14 mouse cellular contexts compared by ENCODE assay signal in the genomic region with DNA sequence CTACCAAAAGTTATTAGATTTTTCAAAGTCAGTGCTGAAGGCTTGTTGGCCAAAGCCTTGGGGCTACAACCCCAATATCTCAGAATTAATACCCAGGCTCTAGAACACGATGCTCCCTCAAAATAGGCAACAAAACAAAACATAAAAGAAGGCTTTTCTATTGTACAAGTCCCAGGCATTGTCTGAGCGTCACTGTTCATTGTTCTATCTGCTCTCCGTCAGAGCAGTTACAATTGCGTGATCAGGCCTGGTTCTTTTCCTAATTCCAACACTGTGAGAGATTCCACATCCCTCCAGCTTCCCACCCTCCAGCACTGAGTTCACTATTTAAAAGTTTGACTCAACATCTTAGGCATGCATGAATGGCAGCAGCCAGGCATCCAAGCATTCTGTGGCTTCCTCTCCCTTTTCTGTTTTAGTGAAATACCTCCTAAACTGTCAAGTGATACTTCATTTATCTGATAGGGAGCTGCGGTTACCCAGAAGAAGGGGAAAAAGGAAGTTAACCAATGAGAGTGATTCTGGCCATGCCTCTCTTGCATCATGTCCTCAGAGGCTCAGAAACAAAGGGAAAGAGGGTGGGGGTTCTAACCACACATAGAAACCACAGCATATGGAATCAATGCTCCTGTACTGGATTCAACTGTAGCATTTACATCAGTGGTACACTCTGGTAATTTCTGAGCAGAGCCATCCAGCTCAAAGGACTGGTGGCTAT.
A peak's percentile ranks its signal among the peaks of the same experiment; 100 is the strongest.
DNase-seq lines count a peak whose midpoint lies in the region; TF ChIP-seq lines count a peak whose summit lies in the region.
"Had no signal": no experiment of that assay in that cellular context is flagged by ENCODE, and none has a peak within 500 bp of the region (broad histone marks: within the 10 kb centered on the region; RNA-seq: fewer than 3 reads in every experiment).

No protein-coding gene starts in this region.

- TF ChIP-seq RAD21 in CH12.LX (IDR thresholded peaks at IDR 0.05; ENCODE audit: low read depth, low read length) = no peak

- no peaks in the 10 kb centered on the region for H3K9me3 ChIP-seq in CH12.LX (replicated peaks; ENCODE audit: low read length)
- H3K9me3 ChIP-seq: intestine, embryonic 15.5 days had no signal

- in situ Hi-C loops in CH12.LX (cut with MboI; ENCODE audit: low pct_ligation_motif_present, low pct_unique_long_range_greater_than_20kb, low sequenced_read_pairs) = no loop called here

- TF ChIP-seq EP300 in CH12.LX (IDR thresholded peaks at IDR 0.05; ENCODE audit: low read length) = peak; percentile 53

- peak; percentile 47 for DNase-seq in left cerebral cortex, adult 11 months (ENCODE audit: low spot score)
- DNase-seq in left cerebral cortex, adult 18-20 months (ENCODE audit: low spot score in 2 of 2) = no peak
- DNase-seq in CH12.LX (ENCODE audit: extremely low read depth) = peak; percentile 61
- peak; percentile 85 for DNase-seq in brain, adult 2 months (ENCODE audit: low read depth, low spot score)
- peak; percentile 67 for DNase-seq in layer of hippocampus, adult 9-11 months
- no peak for DNase-seq in lung, postnatal 14 days
- no peak for DNase-seq in embryo, embryonic 10.5 days (ENCODE audit: low spot score)
- DNase-seq: cerebellum, postnatal 10 days; heart, postnatal 10 days; kidney, postnatal 10 days; lung, adult 18-20 months; right cerebral cortex, postnatal 14 days had no signal

- H3K4me2 ChIP-seq in CH12.LX (ENCODE audit: insufficient read depth, low read depth, poor library complexity, severe bottlenecking) = no peak overlapping the region
- H3K4me2 ChIP-seq: intestine, embryonic 15.5 days had no signal

- peak overlapping the region; percentile 35; the same call in 1 of the 2 replicates for H3K27ac ChIP-seq in CH12.LX (ENCODE audit: insufficient read depth, low read depth)
- H3K27ac ChIP-seq: intestine, embryonic 15.5 days had no signal

- H3K27me3 ChIP-seq in CH12.LX (replicated peaks) = no peaks in the 10 kb centered on the region
- H3K27me3 ChIP-seq: intestine, embryonic 15.5 days had no signal

- no peaks in the 10 kb centered on the region for H3K36me3 ChIP-seq in CH12.LX (replicated peaks in 1 of 2; ENCODE audit: control insufficient read depth in 1 of 2, insufficient read depth in 1 of 2, low read length in 1 of 2)
- H3K36me3 ChIP-seq: intestine, embryonic 15.5 days had no signal

- no peak for TF ChIP-seq POLR2A in CH12.LX (IDR thresholded peaks at IDR 0.05; ENCODE audit: low read depth, low read length)

- peaks cover 17 to 44% of the 10 kb centered on the region in 2 experiments for H3K4me1 ChIP-seq in CH12.LX (ENCODE audit: control insufficient read depth in 1 of 2, insufficient read depth in 2 of 2)
- H3K4me1 ChIP-seq: intestine, embryonic 15.5 days had no signal

- no peak for TF ChIP-seq CTCF in CH12.LX (conservative IDR thresholded peaks at IDR 0.05 in 1 of 2, IDR thresholded peaks at IDR 0.05 in 1 of 2; ENCODE audit: low read depth in 2 of 2, low read length in 2 of 2)

- H3K79me2 ChIP-seq in CH12.LX (replicated peaks; ENCODE audit: control insufficient read depth, extremely low read depth, insufficient read depth, poor library complexity, severe bottlenecking) = no peaks in the 10 kb centered on the region

- no peak overlapping the region for H3K4me3 ChIP-seq in CH12.LX (replicated peaks in 1 of 3; ENCODE audit: low read depth in 2 of 3, low read length in 2 of 3, poor library complexity in 1 of 3)
- H3K4me3 ChIP-seq: erythroblast, embryonic 14.5 days; intestine, embryonic 15.5 days had no signal

- dilution Hi-C loops in CH12.LX (cut with MboI; ENCODE audit: extremely low pct_ligation_motif_present, extremely low pct_unique_long_range_greater_than_20kb, low sequenced_read_pairs) = no loop called here

- no peak overlapping the region for H3K9ac ChIP-seq in CH12.LX (ENCODE audit: insufficient read depth, low read depth)
- H3K9ac ChIP-seq: intestine, embryonic 15.5 days had no signal

TF ChIP-seq in CH12.LX, 34 proteins besides CTCF, POLR2A, EP300 and RAD21:
- TF ChIP-seq IRF4 (IDR thresholded peaks at IDR 0.05; ENCODE audit: low read depth, low read length) (0 out of 2 replicates have a peak, but pooled peaks have one; percentile 34), ETS1 (conservative IDR thresholded peaks at IDR 0.05; ENCODE audit: low read depth, low read length) (peak; percentile 32), MAZ (IDR thresholded peaks at IDR 0.05; ENCODE audit: low read depth, low read length) (0 out of 2 replicates have a peak, but pooled peaks have one; percentile 38), JUND (conservative IDR thresholded peaks at IDR 0.05; ENCODE audit: low read depth, low read length) (0 out of 2 replicates have a peak, but pooled peaks have one; percentile 23), CHD1 (IDR thresholded peaks at IDR 0.05; ENCODE audit: low read depth, low read length) (no peak), BHLHE40 (IDR thresholded peaks at IDR 0.05; ENCODE audit: low read depth, low read length) (0 out of 2 replicates have a peak, but pooled peaks have one; percentile 27), JUN (IDR thresholded peaks at IDR 0.05; ENCODE audit: insufficient read depth, low read depth, low read length) (no peak), MEF2A (IDR thresholded peaks at IDR 0.05; ENCODE audit: borderline replicate concordance, low read depth, low read length) (peak; percentile 62)
TF ChIP-seq in CH12.LX: peak in this region for 6.

Comparison
In these comparisons a context has a peak if more than half of its experiments do, and no peak if none do; other contexts are left out.
1. DNase-seq: peak in left cerebral cortex, adult 11 months (single experiment), CH12.LX (single experiment), brain, adult 2 months (single experiment) and layer of hippocampus, adult 9-11 months (single experiment); none in left cerebral cortex, adult 18-20 months (0 of 2), lung, postnatal 14 days (single experiment) and embryo, embryonic 10.5 days (single experiment).